Mouse (Mus musculus) kidney, embryonic 14.5 days (tissue): ENCODE results near the gene Slc18a3. TPM values are rescaled to one million over a fixed set of nuclear protein-coding genes. Genes with fewer than 3 reads are reported as not detected.
A peak's percentile ranks its signal among the peaks of the same experiment; 100 is the strongest.

Source experiments
- ATAC-seq: fragments of 200-750 bp; cut with Nextera tagmentation; 2 replicates; pipeline ENCODE4 v1.8.0; 2017; ENCODE audit warnings: moderate number of reproducible peaks, mild to moderate bottlenecking, moderate TSS enrichment, moderate library complexity; ENCODE audit not compliant: low FRiP score, low TSS enrichment
- H3K27ac ChIP-seq: fragments of 300-500 bp; sonication (generic); 2 replicates; pipeline ENCODE4 v1.5.1; 2014; ENCODE audit warnings: low read depth, mild to moderate bottlenecking, low read length, moderate library complexity, mixed read lengths
- H3K27me3 ChIP-seq: fragments of 300-500 bp; sonication (generic); 2 replicates; pipeline ENCODE4 v1.6.1; 2014; ENCODE audit warnings: mild to moderate bottlenecking, low read length; ENCODE audit not compliant: control insufficient read depth, insufficient read depth
- H3K36me3 ChIP-seq: fragments of 300-500 bp; sonication (generic); 2 replicates; pipeline ENCODE4 v1.6.1; 2014; ENCODE audit warnings: low read length, mixed read lengths; ENCODE audit not compliant: control insufficient read depth, insufficient read depth
- H3K4me1 ChIP-seq: fragments of 300-500 bp; sonication (generic); 2 replicates; pipeline ENCODE4 v1.6.1; 2014; ENCODE audit warnings: low read length, mixed read lengths; ENCODE audit not compliant: control insufficient read depth, insufficient read depth
- H3K4me2 ChIP-seq: fragments of 300-500 bp; sonication (generic); replicated peaks from 2 replicates; pipeline ENCODE4 v1.6.1; 2014; ENCODE audit warnings: low read depth, mild to moderate bottlenecking, low read length
- H3K4me3 ChIP-seq: fragments of 300-500 bp; sonication (generic); 2 replicates; pipeline ENCODE4 v1.5.1; 2014; ENCODE audit warnings: mild to moderate bottlenecking, low read length
- H3K9ac ChIP-seq: fragments of 300-500 bp; sonication (generic); 2 replicates; pipeline ENCODE4 v1.6.1; 2014; ENCODE audit warnings: low read depth, mild to moderate bottlenecking, low read length, moderate library complexity
- H3K9me3 ChIP-seq: fragments of 300-500 bp; sonication (generic); 2 replicates; pipeline ENCODE4 v1.6.1; 2016; ENCODE audit warnings: low read length; ENCODE audit not compliant: control insufficient read depth
- WGBS: fragments of 180-500 bp; shearing (Covaris S2); extraction: QIAGEN DNeasy Blood & Tissue Kit; methylation state at CpG from one replicate; pipeline ENCODE4 v1.1.7; 2014; 5-methylcytosine and 5-hydroxymethylcytosine counted together
- polyA plus RNA-seq: library from polyadenylated mRNA; unstranded; fragments of >200 nt; fragmentation: Nextera tagmentation; extraction: Ambion mirVana; gene quantifications from 2 replicates; pipeline ENCODE4 v1.2.1, GENCODE M21; 2014

Gene Slc18a3
- polyA plus RNA-seq, 1 experiment from 2014 or later, result not detected

- Histone ChIP-seq H3K9ac (no peak overlapping the region), H3K27me3 (no peaks in the 10 kb centered on the region), H3K4me2 (no peak overlapping the region), H3K4me3 (no peak overlapping the region), H3K27ac (no peak overlapping the region), H3K9me3 (no peaks in the 10 kb centered on the region), H3K36me3 (no peaks in the 10 kb centered on the region), H3K4me1 (no peaks in the 10 kb centered on the region)
- no peak for ATAC-seq
- 73% methylated on average over 9 of the region's 9 CpGs for WGBS
These were observed 38.4 kb upstream of the Slc18a3 start for GRCm38 (mm10) chr14:32502764-32503688.

- no peak for ATAC-seq
- H3K4me2 ChIP-seq, result no peak overlapping the region
- 62% methylated on average over 2 of the region's 2 CpGs for WGBS
These were observed 36.7 kb upstream of the Slc18a3 start for GRCm38 (mm10) chr14:32501303-32501702.

GRCm38 (mm10) chr14:32496115-32496850 lies 31.6 kb upstream of the Slc18a3 start:
- H3K4me2 ChIP-seq, result no peak overlapping the region
- WGBS, result 63% methylated on average over 8 of the region's 8 CpGs
- H3K27ac ChIP-seq, result no peak overlapping the region
- H3K9me3 ChIP-seq, result no peaks in the 10 kb centered on the region
- no peak overlapping the region for H3K9ac ChIP-seq
- no peak for ATAC-seq
- H3K4me1 ChIP-seq, result no peaks in the 10 kb centered on the region
- no peaks in the 10 kb centered on the region for H3K27me3 ChIP-seq
- no peak overlapping the region for H3K4me3 ChIP-seq
- H3K36me3 ChIP-seq, result no peaks in the 10 kb centered on the region

More at GRCm38 (mm10) chr14:32501303-32501702, 36.7 kb upstream of the Slc18a3 start:
- H3K27ac ChIP-seq, result no peak overlapping the region
- H3K9me3 ChIP-seq, result no peaks in the 10 kb centered on the region
- H3K4me3 ChIP-seq, result no peak overlapping the region
- H3K4me1 ChIP-seq, result no peaks in the 10 kb centered on the region
- H3K27me3 ChIP-seq, result no peaks in the 10 kb centered on the region
- no peak overlapping the region for H3K9ac ChIP-seq
- H3K36me3 ChIP-seq, result no peaks in the 10 kb centered on the region

DNA sequence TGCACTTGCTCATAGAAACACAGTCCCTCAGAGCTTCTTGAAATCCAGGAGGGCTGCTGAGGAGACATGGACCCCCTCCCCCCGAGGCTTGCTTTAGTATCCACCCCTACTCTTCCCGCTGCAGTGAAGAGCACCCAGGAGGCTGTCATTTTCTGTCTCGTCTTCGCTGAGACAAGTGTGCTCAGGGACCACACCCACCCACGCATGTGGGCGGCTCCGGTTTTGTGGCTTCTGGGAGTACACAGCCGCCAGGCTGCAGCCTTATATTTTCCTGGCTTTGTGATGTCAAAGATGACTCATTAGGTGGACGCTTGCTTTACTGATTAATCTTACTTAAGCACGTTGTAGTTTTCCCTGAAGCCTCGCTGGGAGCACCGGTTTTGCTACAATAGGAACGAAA lies 27.9 kb upstream of the Slc18a3 start:
- no peak overlapping the region; the same call in 1 of the 2 replicates for H3K9ac ChIP-seq
- peak overlapping the region; percentile 31 for H3K4me2 ChIP-seq
- H3K9me3 ChIP-seq, result no peaks in the 10 kb centered on the region
- no peak overlapping the region for H3K27ac ChIP-seq
- H3K4me1 ChIP-seq, result no peaks in the 10 kb centered on the region
- ATAC-seq, result no peak; the same call in 1 of the 2 replicates
- WGBS, result 15% methylated on average over 13 of the region's 13 CpGs
- peak overlapping the region; percentile 18; the same call in 1 of the 2 replicates for H3K4me3 ChIP-seq
- no peaks in the 10 kb centered on the region for H3K27me3 ChIP-seq
- H3K36me3 ChIP-seq, result no peaks in the 10 kb centered on the region

DNA sequence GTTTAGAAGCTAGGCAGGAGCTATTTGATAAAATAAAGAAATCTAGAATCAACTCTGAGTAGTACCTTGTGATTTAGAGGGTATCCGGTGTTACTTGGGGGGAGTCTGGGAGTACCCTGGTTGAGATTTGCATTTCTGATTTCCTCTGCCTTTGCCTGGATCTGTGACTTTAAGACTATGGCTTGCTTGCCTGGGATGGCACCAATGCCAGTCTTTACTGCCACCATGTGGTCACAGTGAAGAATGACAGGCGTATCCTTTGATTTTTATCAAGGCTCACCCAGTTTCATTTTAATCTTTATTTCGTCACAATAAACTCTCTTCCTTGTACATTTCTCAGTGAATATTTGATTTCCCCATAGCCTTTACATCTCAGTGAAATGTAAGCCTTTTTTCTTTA lies 17.4 kb upstream of the Slc18a3 start:
- WGBS, result 13% methylated on average over 3 of the region's 3 CpGs
- no peak for ATAC-seq
- no peak overlapping the region for H3K4me2 ChIP-seq
- H3K4me1 ChIP-seq, result no peaks in the 10 kb centered on the region
- no peak overlapping the region for H3K9ac ChIP-seq
- no peak overlapping the region for H3K27ac ChIP-seq
- H3K4me3 ChIP-seq, result no peak overlapping the region
- no peaks in the 10 kb centered on the region for H3K9me3 ChIP-seq
- no peaks in the 10 kb centered on the region for H3K36me3 ChIP-seq
- H3K27me3 ChIP-seq, result no peaks in the 10 kb centered on the region

DNA sequence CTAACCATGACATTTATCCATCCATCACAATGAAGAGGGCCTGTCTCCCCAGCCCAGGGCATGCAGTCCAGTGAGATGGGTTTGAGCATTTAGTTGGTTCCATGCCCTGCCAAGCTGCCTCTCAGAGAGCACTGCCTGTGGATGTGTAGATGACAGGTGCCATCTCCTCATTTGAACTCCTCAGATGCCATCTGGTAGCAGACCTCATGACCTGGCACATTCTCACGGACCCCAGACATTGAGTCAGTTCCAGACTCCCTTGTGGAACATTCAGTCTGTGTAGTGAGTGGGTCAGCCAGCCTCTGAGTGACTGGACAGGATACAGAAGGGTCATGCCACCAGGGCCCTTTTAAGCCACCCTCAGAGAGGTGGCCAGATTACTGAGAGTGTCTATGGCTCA lies 12.9 kb upstream of the Slc18a3 start:
- no peak for ATAC-seq
- H3K4me3 ChIP-seq, result no peak overlapping the region
- no peak overlapping the region for H3K4me2 ChIP-seq
- H3K4me1 ChIP-seq, result no peaks in the 10 kb centered on the region
- no peaks in the 10 kb centered on the region for H3K36me3 ChIP-seq
- H3K27ac ChIP-seq, result no peak overlapping the region
- H3K9me3 ChIP-seq, result no peaks in the 10 kb centered on the region
- 53% methylated on average over 1 of the region's 1 CpGs for WGBS
- H3K9ac ChIP-seq, result no peak overlapping the region
- H3K27me3 ChIP-seq, result no peaks in the 10 kb centered on the region

GRCm38 (mm10) chr14:32476559-32476958 lies 11.9 kb upstream of the Slc18a3 start:
- no peaks in the 10 kb centered on the region for H3K27me3 ChIP-seq
- H3K9me3 ChIP-seq, result no peaks in the 10 kb centered on the region
- H3K4me1 ChIP-seq, result no peaks in the 10 kb centered on the region
- no peak overlapping the region for H3K4me3 ChIP-seq
- H3K9ac ChIP-seq, result no peak overlapping the region
- no peaks in the 10 kb centered on the region for H3K36me3 ChIP-seq
- H3K4me2 ChIP-seq, result no peak overlapping the region
- no peak overlapping the region for H3K27ac ChIP-seq
- ATAC-seq, result no peak
- WGBS, result 73% methylated on average over 6 of the region's 6 CpGs

DNA sequence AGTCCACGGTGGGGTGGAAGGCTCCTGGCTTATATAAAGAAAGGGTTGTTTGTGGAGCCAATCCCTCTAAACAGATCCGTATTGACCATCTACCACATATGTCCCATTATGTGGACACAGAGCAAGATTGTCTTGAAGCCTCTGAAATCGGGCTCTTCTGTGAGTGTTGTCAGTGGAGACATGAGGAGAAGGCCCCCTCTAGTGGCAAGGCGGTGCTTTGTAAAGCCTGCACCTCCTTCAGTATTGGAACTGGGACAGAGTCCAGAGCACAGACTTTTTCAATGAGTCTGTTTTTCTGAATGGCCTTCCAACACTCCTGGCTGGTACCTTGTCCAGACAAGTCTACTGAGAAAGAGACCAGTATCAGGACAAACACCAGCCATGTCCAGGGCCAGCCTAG lies 8.3 kb upstream of the Slc18a3 start:
- Histone ChIP-seq H3K4me2 (no peak overlapping the region), H3K9ac (no peak overlapping the region), H3K4me1 (no peaks in the 10 kb centered on the region), H3K27me3 (peaks cover 3% of the 10 kb centered on the region; the same call in 1 of the 2 replicates), H3K9me3 (no peaks in the 10 kb centered on the region), H3K27ac (no peak overlapping the region), H3K4me3 (no peak overlapping the region), H3K36me3 (no peaks in the 10 kb centered on the region)
- 13% methylated on average over 4 of the region's 4 CpGs for WGBS
- ATAC-seq, result peak; percentile 55; the same call in 1 of the 2 replicates

GRCm38 (mm10) chr14:32467606-32468005 lies 3.0 kb upstream of the Slc18a3 start:
- no peak for ATAC-seq
- WGBS, result 3% methylated on average over 5 of the region's 5 CpGs
- no peaks in the 10 kb centered on the region for H3K36me3 ChIP-seq
- peaks cover 6% of the 10 kb centered on the region; the same call in 1 of the 2 replicates for H3K4me1 ChIP-seq
- H3K4me3 ChIP-seq, result no peak overlapping the region
- H3K27me3 ChIP-seq, result peaks cover 53% of the 10 kb centered on the region
- no peak overlapping the region for H3K9ac ChIP-seq
- H3K27ac ChIP-seq, result no peak overlapping the region
- no peak overlapping the region for H3K4me2 ChIP-seq
- H3K9me3 ChIP-seq, result no peaks in the 10 kb centered on the region
